Mouse (Mus musculus) spleen, adult 2 months (tissue): Measurements from ENCODE around the gene Calm2. TPM values are rescaled to one million over a fixed set of nuclear protein-coding genes. Genes with fewer than 3 reads are reported as not detected.

ENCODE experiments used
- DNase-seq, 2 experiments: peaks; one replicate each; pipeline versions ENCODE4 v3.0.0 to v3.0.0-alpha.2; 2012 to 2021; ENCODE audit warnings: low spot score in 2 of 2, low read depth in 1 of 2
- H3K27ac ChIP-seq: fragments of 200-500 bp; 2 replicates; pipeline ENCODE4 v1.5.1; 2012; ENCODE audit warnings: low read length, inconsistent platforms; ENCODE audit not compliant: insufficient read depth
- H3K27me3 ChIP-seq: fragments of 200-500 bp; 2 replicates; pipeline ENCODE4 v1.6.1; 2012; ENCODE audit warnings: mild to moderate bottlenecking, moderate library complexity, low read length, inconsistent platforms; ENCODE audit not compliant: control insufficient read depth, insufficient read depth
- H3K36me3 ChIP-seq: fragments of 200-500 bp; 2 replicates; pipeline ENCODE4 v1.6.1; 2012; ENCODE audit warnings: mild to moderate bottlenecking, low read length, inconsistent platforms; ENCODE audit not compliant: control insufficient read depth, insufficient read depth
- H3K4me1 ChIP-seq: fragments of 200-500 bp; 2 replicates; pipeline ENCODE4 v1.6.1; 2011; ENCODE audit warnings: inconsistent platforms; ENCODE audit not compliant: control insufficient read depth, insufficient read depth, insufficient read length
- H3K4me3 ChIP-seq: fragments of 200-500 bp; 2 replicates; pipeline ENCODE4 v1.5.1; 2011; ENCODE audit warnings: mild to moderate bottlenecking, inconsistent platforms; ENCODE audit not compliant: insufficient read depth, insufficient read length; ENCODE audit errors: extremely low read depth
- CTCF ChIP-seq: fragments of 200-500 bp; IDR thresholded peaks from 2 replicates; pipeline ENCODE4 v1.5.1; 2011; ENCODE audit warnings: mild to moderate bottlenecking, inconsistent platforms; ENCODE audit not compliant: insufficient read depth, insufficient read length, insufficient replicate concordance; ENCODE audit errors: extremely low read depth
- POLR2A ChIP-seq: fragments of 200-500 bp; IDR thresholded peaks from 2 replicates; pipeline ENCODE4 v1.6.1; 2011; ENCODE audit warnings: low read depth, low read length, inconsistent platforms
- WGBS: fragments of 180-500 bp; shearing (Covaris S2); methylation state at CpG from one replicate; pipeline ENCODE4 v1.1.7; 2018; 5-methylcytosine and 5-hydroxymethylcytosine counted together
- polyA plus RNA-seq: library from polyadenylated mRNA; depleted of rRNA; stranded (reverse); fragments of >200 nt; gene quantifications from 2 replicates; pipeline ENCODE4 v1.2.3, GENCODE M21; 2012; rRNA removed

Gene Calm2
- 12.4 TPM in 2 replicates for polyA plus RNA-seq

DNA sequence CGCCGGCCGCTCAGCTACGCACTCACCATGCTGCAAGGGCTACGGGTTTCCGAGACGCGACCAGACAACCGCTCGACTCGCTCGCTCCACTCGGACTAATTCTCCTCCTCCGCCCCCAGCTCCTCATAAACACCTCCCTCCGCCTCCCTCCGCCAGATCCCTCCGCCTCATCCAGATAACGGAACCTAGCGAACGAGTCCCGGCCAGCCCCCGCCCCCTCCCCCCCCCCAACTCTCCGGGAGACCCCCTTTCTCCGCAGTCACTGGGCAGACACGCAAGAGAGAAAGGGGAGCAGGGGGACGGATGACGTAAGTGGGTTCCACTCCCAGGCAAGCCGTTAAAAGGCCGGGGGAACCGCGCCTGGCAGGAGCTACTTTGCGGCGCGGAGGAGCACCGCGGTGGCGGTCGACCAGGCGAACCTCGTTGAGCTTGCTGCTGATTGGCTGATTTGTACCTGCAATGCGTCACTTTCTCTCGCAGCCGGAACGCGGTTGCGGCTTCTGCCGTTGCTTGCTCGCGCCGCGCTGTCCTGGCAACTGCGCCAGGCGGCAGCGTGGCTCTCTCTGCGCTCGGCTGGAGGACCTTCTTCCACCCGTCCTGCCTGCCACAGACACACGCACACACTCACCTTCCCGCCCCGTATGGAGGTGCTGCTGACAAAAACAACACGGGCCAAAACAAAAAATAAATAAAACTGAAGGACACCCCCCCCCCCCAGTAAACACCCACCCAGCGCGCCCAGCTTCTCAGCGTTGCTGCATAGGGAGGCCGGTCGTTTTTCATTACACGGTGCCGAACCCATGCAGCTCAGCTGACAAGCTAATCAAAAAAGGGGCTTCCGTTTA lies at the start of gene Calm2:
Gene Calm2, minus strand, starts transcription at position 169 of the 845 bp plus-strand sequence.
- WGBS = under 1% methylated on average over 68 of the region's 69 CpGs
- TF ChIP-seq POLR2A = peak; percentile 100
- TF ChIP-seq CTCF = no peak

DNA sequence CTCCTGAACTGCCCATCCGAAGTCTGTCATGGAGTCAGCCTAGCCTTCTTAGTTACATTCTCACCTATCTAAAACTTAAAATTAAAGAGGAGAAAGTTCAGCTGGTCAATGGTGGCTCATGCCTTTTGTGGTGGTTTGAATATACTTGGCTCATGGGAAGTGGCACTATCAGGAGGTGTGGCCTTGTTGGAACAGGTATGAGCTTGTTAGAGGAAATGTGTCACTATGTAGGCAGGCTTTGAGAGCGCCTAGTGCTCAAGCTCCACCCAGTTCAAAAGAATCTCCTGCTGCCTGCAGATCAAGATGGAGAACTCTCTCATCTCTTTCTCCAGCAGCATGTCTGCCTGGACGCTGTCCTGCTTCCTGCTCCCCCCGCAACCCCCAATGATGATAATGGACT lies 48.8 kb upstream of the Calm2 start:
- H3K27ac ChIP-seq = no peak overlapping the region
- H3K36me3 ChIP-seq = no peaks in the 10 kb centered on the region
- no peak for TF ChIP-seq CTCF
- no peak for TF ChIP-seq POLR2A
- no peaks in the 10 kb centered on the region for H3K4me1 ChIP-seq
- H3K4me3 ChIP-seq = no peak overlapping the region
- H3K27me3 ChIP-seq = no peaks in the 10 kb centered on the region
- DNase-seq = no peak
- 93% methylated on average over 4 of the region's 4 CpGs for WGBS

More for the DNA sequence above, at the start of gene Calm2:
- no peaks in the 10 kb centered on the region for H3K27me3 ChIP-seq
- H3K36me3 ChIP-seq = no peaks in the 10 kb centered on the region
- peak within 1 kb of the TSS; percentile 81 for H3K4me3 ChIP-seq
- peak within 1 kb of the TSS; percentile 97 for H3K27ac ChIP-seq
- H3K4me1 ChIP-seq = peaks cover 2% of the 10 kb centered on the region
- peak; percentile 97 for DNase-seq

DNA sequence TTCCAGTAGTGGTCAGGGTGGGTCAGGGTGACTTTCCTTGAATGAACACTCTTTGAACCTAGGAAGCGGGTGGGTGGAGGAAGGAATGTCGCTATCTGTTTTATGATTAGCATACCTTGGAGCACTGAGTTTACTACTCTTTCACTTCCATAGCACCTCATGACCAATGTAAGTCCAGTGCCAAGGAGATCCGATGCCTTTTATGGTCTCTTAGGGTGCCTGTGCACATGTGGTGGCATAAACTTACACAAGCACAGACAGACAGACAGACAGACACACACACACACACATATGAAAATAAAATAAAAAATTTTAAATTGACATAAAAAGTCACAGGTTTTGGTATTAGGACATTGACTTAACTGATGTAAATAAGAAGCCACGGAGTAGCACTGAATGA lies 47.6 kb upstream of the Calm2 start:
- Histone ChIP-seq H3K27ac (no peak overlapping the region), H3K4me3 (no peak overlapping the region), H3K4me1 (no peaks in the 10 kb centered on the region), H3K27me3 (no peaks in the 10 kb centered on the region), H3K36me3 (no peaks in the 10 kb centered on the region)
- 95% methylated on average over 4 of the region's 4 CpGs for WGBS
- TF ChIP-seq CTCF (no peak), POLR2A (no peak)
- no peak for DNase-seq

DNA sequence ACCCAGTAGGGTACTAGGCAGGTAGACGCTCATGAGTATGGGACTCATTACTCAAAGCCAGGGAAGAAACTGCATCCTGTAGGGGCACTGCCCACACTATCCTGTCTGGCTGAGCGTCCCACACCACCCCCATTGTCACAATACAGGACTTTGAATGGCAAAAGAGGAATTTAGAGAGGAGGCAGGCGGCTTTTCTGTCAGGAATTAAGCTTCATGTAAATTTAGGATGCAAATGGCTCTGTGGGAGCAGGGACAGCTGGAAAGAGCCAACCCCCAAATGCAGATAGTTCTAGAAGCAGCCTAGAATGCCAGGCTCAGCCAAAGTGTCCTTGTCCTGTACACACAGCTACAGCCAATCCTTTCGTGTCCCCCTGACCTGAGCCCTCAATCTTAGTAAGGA lies 45.6 kb upstream of the Calm2 start:
- no peak overlapping the region for H3K27ac ChIP-seq
- 91% methylated on average over 4 of the region's 4 CpGs for WGBS
- H3K36me3 ChIP-seq = no peaks in the 10 kb centered on the region
- no peaks in the 10 kb centered on the region for H3K27me3 ChIP-seq
- H3K4me1 ChIP-seq = no peaks in the 10 kb centered on the region
- H3K4me3 ChIP-seq = no peak overlapping the region
- TF ChIP-seq CTCF = no peak
- TF ChIP-seq POLR2A = no peak
- DNase-seq = no peak

DNA sequence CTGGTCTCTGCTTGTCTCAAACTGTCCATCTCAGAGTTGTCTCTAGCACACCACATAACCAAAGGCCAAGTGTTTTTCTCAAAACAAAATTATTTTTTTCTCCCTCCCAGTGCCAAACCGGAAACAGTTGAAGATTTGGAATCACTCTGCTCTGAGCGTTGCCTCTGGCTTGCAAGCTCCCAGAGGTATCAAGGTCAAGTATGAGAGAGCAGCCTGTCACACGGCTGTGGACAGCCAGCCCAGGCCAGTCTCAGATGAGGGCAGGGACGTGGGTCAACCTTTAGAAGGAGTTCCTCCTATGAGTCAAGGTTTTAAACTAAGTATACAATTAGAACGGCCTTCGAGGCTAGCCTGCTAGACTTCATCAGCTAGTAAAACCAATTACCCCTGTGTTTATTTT lies 43.6 kb upstream of the Calm2 start:
- Histone ChIP-seq H3K36me3 (no peaks in the 10 kb centered on the region), H3K27me3 (no peaks in the 10 kb centered on the region), H3K27ac (no peak overlapping the region), H3K4me3 (no peak overlapping the region), H3K4me1 (no peaks in the 10 kb centered on the region)
- TF ChIP-seq POLR2A = no peak
- no peak for TF ChIP-seq CTCF
- DNase-seq = no peak
- 78% methylated on average over 6 of the region's 6 CpGs for WGBS

DNA sequence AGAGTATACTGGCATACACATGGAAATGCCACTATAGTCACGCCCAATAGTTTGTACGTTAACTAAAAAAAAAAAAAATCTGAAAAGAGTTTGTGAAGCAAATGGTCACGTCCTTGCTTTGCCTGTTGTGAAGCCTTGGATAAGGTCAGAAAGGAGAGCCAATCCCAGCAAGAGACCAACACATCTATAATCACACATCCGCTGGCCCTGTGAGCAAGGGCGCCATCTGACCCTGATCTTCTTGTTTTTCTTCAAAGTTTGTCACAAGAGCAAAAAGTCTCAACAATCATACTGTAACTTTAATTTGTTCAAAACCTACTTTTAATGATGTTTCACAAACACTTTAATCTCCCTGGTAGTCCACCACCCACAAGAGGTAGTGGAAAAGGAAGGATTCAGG lies 39.0 kb upstream of the Calm2 start:
- DNase-seq = no peak
- Histone ChIP-seq H3K27ac (no peak overlapping the region), H3K4me1 (no peaks in the 10 kb centered on the region), H3K36me3 (no peaks in the 10 kb centered on the region), H3K4me3 (no peak overlapping the region), H3K27me3 (no peaks in the 10 kb centered on the region)
- TF ChIP-seq CTCF (no peak), POLR2A (no peak)
- 94% methylated on average over 5 of the region's 5 CpGs for WGBS

DNA sequence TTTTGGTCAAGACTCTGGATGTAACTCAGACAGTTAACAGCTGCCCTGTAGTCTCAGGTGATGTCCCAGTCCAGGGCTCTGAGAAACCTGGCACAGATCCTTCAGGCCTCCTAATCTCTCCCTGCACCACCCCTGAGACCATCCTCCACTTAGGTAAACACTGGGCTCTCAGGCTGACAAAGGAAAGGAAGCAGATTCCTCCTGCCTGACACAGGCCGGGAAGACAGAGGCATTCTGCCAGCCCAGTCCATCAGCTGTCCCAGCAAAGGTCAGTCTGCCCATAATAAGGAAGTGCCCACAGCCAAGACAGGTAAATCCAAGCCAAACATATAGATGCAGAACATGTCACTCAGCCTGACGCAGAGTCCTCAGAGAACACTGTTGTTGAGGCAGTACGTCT lies 36.1 kb upstream of the Calm2 start:
- TF ChIP-seq CTCF = no peak
- no peak overlapping the region for H3K4me3 ChIP-seq
- no peak overlapping the region for H3K27ac ChIP-seq
- 91% methylated on average over 3 of the region's 3 CpGs for WGBS
- H3K36me3 ChIP-seq = no peaks in the 10 kb centered on the region
- DNase-seq = no peak
- H3K27me3 ChIP-seq = no peaks in the 10 kb centered on the region
- no peaks in the 10 kb centered on the region for H3K4me1 ChIP-seq
